ENCODE assay signal across 9 mouse cellular contexts in the genomic region with DNA sequence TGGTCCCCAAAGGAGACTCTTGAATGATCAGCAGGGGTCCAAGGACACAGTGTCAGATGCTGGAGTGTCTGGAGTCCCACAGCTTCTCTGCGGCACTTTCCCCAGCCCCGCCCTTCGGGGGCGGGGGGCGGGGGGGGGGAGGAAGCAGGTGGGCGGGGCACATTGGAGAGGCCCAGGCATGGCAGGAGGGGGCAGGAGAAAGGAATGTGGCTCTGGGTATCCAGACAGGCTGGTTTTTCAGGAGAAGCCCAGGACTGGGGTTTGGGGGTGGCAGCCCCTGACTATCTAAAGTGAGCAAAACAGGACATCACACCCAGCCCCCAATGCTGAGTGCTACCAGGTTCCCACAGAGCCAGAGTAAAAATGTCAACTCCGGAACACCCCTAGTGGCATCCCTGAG. TPM values are rescaled to one million over a fixed set of nuclear protein-coding genes. Genes with fewer than 3 reads are reported as not detected.
DNase-seq lines count a peak whose midpoint lies in the region; ATAC-seq and TF ChIP-seq lines count a peak whose summit lies in the region.
"Had no signal": no experiment of that assay in that cellular context is flagged by ENCODE, and none has a peak within 500 bp of the region (broad histone marks: within the 10 kb centered on the region; RNA-seq: fewer than 3 reads in every experiment).

No protein-coding gene starts in this region.

- ATAC-seq in lung, embryonic 16.5 days (ENCODE audit: low read depth), result peak; percentile 77
- ATAC-seq in embryonic facial prominence, embryonic 15.5 days (ENCODE audit: insufficient number of reproducible peaks, low FRiP score, low TSS enrichment, low read depth), result peak; percentile 4; the same call in 1 of the 2 replicates
- ATAC-seq in liver, postnatal 0 days, result no peak

- H3K4me3 ChIP-seq in heart, embryonic 10.5 days, result peak overlapping the region; percentile 36
- H3K4me3 ChIP-seq in heart, adult 2 months, result no peak overlapping the region
- H3K4me3 ChIP-seq in lung, embryonic 16.5 days (ENCODE audit: low read length), result no peak overlapping the region
- H3K4me3 ChIP-seq in lung, adult 2 months (replicated peaks; ENCODE audit: extremely low read depth, low read depth, low read length), result no peak overlapping the region
- no peak overlapping the region for H3K4me3 ChIP-seq in embryonic facial prominence, embryonic 15.5 days (replicated peaks)
- no peak overlapping the region for H3K4me3 ChIP-seq in liver, postnatal 0 days (ENCODE audit: low read depth, low read length)

- 0 out of 2 replicates have a peak, but pooled peaks cover 4% of the 10 kb centered on the region for H3K36me3 ChIP-seq in heart, embryonic 10.5 days
- no peaks in the 10 kb centered on the region for H3K36me3 ChIP-seq in heart, adult 2 months (ENCODE audit: control insufficient read depth, insufficient read depth, low read length)
- H3K36me3 ChIP-seq in lung, embryonic 16.5 days (ENCODE audit: control insufficient read depth, insufficient read depth, low read length), result no peaks in the 10 kb centered on the region
- 0 out of 2 replicates have a peak, but pooled peaks cover 3% of the 10 kb centered on the region for H3K36me3 ChIP-seq in embryonic facial prominence, embryonic 15.5 days
- peaks cover 8% of the 10 kb centered on the region; the same call in 1 of the 2 replicates for H3K36me3 ChIP-seq in liver, postnatal 0 days (replicated peaks; ENCODE audit: insufficient read depth, low read length)

- 7% methylated on average over 6 of the region's 7 CpGs for WGBS in heart, embryonic 10.5 days
- 16% methylated on average over 7 of the region's 7 CpGs for WGBS in heart, adult 2 months
- 6% methylated on average over 7 of the region's 7 CpGs for WGBS in lung, embryonic 16.5 days
- 19% methylated on average over 3 of the region's 7 CpGs for WGBS in lung, adult 2 months
- 12% methylated on average over 7 of the region's 7 CpGs for WGBS in embryonic facial prominence, embryonic 15.5 days
- 14% methylated on average over 5 of the region's 7 CpGs for WGBS in liver, postnatal 0 days (ENCODE audit: insufficient replicate concordance)

- no peaks in the 10 kb centered on the region for H3K9me3 ChIP-seq in heart, embryonic 10.5 days
- H3K9me3 ChIP-seq in lung, embryonic 16.5 days (ENCODE audit: control insufficient read depth, low read length), result no peaks in the 10 kb centered on the region
- H3K9me3 ChIP-seq in embryonic facial prominence, embryonic 15.5 days (replicated peaks), result no peaks in the 10 kb centered on the region
- H3K9me3 ChIP-seq in liver, postnatal 0 days (ENCODE audit: low read length), result no peaks in the 10 kb centered on the region

- TF ChIP-seq POLR2A in heart, adult 2 months (IDR thresholded peaks at IDR 0.05; ENCODE audit: insufficient read depth, low read depth, low read length), result no peak
- TF ChIP-seq POLR2A in lung, adult 2 months (IDR thresholded peaks at IDR 0.05; ENCODE audit: borderline replicate concordance, extremely low read depth, low read depth, low read length), result no peak

- H3K4me2 ChIP-seq in lung, embryonic 16.5 days (ENCODE audit: low read depth, low read length), result peak overlapping the region; percentile 37; the same call in 1 of the 2 replicates
- peak overlapping the region; percentile 19; the same call in 1 of the 2 replicates for H3K4me2 ChIP-seq in embryonic facial prominence, embryonic 15.5 days (replicated peaks)
- peak overlapping the region; percentile 46 for H3K4me2 ChIP-seq in liver, postnatal 0 days (ENCODE audit: low read depth, low read length)

- H3K27ac ChIP-seq in heart, embryonic 10.5 days, result peak overlapping the region; percentile 80
- H3K27ac ChIP-seq in heart, adult 2 months, result no peak overlapping the region
- peak overlapping the region; percentile 89 for H3K27ac ChIP-seq in lung, embryonic 16.5 days (ENCODE audit: low read length)
- peak overlapping the region; percentile 78 for H3K27ac ChIP-seq in embryonic facial prominence, embryonic 15.5 days (replicated peaks)
- peak overlapping the region; percentile 12; the same call in 1 of the 2 replicates for H3K27ac ChIP-seq in liver, postnatal 0 days (ENCODE audit: low read depth)

- H3K27me3 ChIP-seq in heart, embryonic 10.5 days (ENCODE audit: insufficient read depth, poor library complexity, severe bottlenecking), result no peaks in the 10 kb centered on the region
- no peaks in the 10 kb centered on the region for H3K27me3 ChIP-seq in heart, adult 2 months (ENCODE audit: control insufficient read depth, insufficient read depth, low read length)
- no peaks in the 10 kb centered on the region for H3K27me3 ChIP-seq in lung, embryonic 16.5 days (ENCODE audit: control insufficient read depth, insufficient read depth, low read depth, low read length)
- H3K27me3 ChIP-seq in embryonic facial prominence, embryonic 15.5 days, result no peaks in the 10 kb centered on the region
- no peaks in the 10 kb centered on the region for H3K27me3 ChIP-seq in liver, postnatal 0 days (ENCODE audit: insufficient read depth, low read length)

- TF ChIP-seq EP300 in heart, adult 2 months (IDR thresholded peaks at IDR 0.05; ENCODE audit: insufficient read depth, low read depth, low read length), result no peak
- no peak for TF ChIP-seq EP300 in liver, postnatal 0 days (IDR thresholded peaks at IDR 0.05; ENCODE audit: low read depth)

- intact Hi-C loops in heart, adult 2 months (cut with DNase I), result no loop called here

- peaks cover 96% of the 10 kb centered on the region for H3K4me1 ChIP-seq in heart, embryonic 10.5 days
- H3K4me1 ChIP-seq in heart, adult 2 months (ENCODE audit: control insufficient read depth, insufficient read depth, low read length), result peaks cover 35% of the 10 kb centered on the region
- peaks cover 53% of the 10 kb centered on the region for H3K4me1 ChIP-seq in lung, embryonic 16.5 days (replicated peaks; ENCODE audit: control insufficient read depth, insufficient read depth, low read length)
- peaks cover 32% of the 10 kb centered on the region for H3K4me1 ChIP-seq in lung, adult 2 months (ENCODE audit: control insufficient read depth, insufficient read depth, low read length)
- peaks cover 60% of the 10 kb centered on the region for H3K4me1 ChIP-seq in embryonic facial prominence, embryonic 15.5 days
- peaks cover 74% of the 10 kb centered on the region for H3K4me1 ChIP-seq in liver, postnatal 0 days (ENCODE audit: insufficient read depth)

- peak; percentile 90 for DNase-seq in heart, embryonic 10.5 days (ENCODE audit: low spot score)
- DNase-seq in heart, adult 2 months, result no peak
- no peak for DNase-seq in lung, adult 2 months
- DNase-seq in liver, postnatal 0 days, result peak; percentile 65
- no peak for DNase-seq in right cerebral cortex, postnatal 14 days
- DNase-seq in adrenal gland, postnatal 36 days, result no peak
- DNase-seq: cerebellum, adult 9-11 months had no signal

- H3K79me2 ChIP-seq in heart, adult 2 months (replicated peaks; ENCODE audit: control insufficient read depth, insufficient read depth, low read length), result peaks cover 25% of the 10 kb centered on the region

- TF ChIP-seq CTCF in heart, adult 2 months (IDR thresholded peaks at IDR 0.05), result no peak
- TF ChIP-seq CTCF in lung, adult 2 months (IDR thresholded peaks at IDR 0.05; ENCODE audit: insufficient read depth, low read length), result no peak
- TF ChIP-seq CTCF in liver, postnatal 0 days (IDR thresholded peaks at IDR 0.05; ENCODE audit: low read depth), result no peak

- no peak overlapping the region for H3K9ac ChIP-seq in heart, adult 2 months (ENCODE audit: low read depth, low read length)
- H3K9ac ChIP-seq in lung, embryonic 16.5 days (ENCODE audit: low read length), result peak overlapping the region; percentile 31; the same call in 1 of the 2 replicates
- no peak overlapping the region for H3K9ac ChIP-seq in embryonic facial prominence, embryonic 15.5 days
- H3K9ac ChIP-seq in liver, postnatal 0 days (replicated peaks), result no peak overlapping the region

RNA-seq across cellular contexts. Expression of gene Sbno2, which starts 8.1 kb away (rescaled TPM):
- 14.8 and 15.6 TPM in 2 replicates for polyA plus RNA-seq in heart, embryonic 10.5 days (2016; fragmentation: Nextera tagmentation; extraction: Ambion mirVana)
- total RNA-seq in heart, adult 2 months (2021), result 10 to 100 TPM; 10.6 to 11.2 TPM
- polyA plus RNA-seq in heart, adult 2 months (2012; rRNA removed), result 16.9 and 18.0 TPM in 2 replicates
- polyA plus RNA-seq in lung, embryonic 16.5 days (2015; fragmentation: Nextera tagmentation; extraction: Ambion mirVana), result 18.7 and 19.1 TPM in 2 replicates
- 83.7 and 85.8 TPM in 2 replicates for polyA plus RNA-seq in lung, adult 2 months (2012; rRNA removed)
- polyA plus RNA-seq in embryonic facial prominence, embryonic 15.5 days (2015; fragmentation: Nextera tagmentation; extraction: Ambion mirVana), result 19.4 and 19.8 TPM in 2 replicates
- 7.4 and 8.7 TPM in 2 replicates for polyA plus RNA-seq in liver, postnatal 0 days (2015; fragmentation: Nextera tagmentation; extraction: Ambion mirVana)
- total RNA-seq in adrenal gland, postnatal 36 days (2021), result 10 to 100 TPM; 49.3 to 51.3 TPM

RNA-seq across cellular contexts. Expression of gene Stk11, which starts 18.3 kb away (rescaled TPM):
- polyA plus RNA-seq in heart, embryonic 10.5 days (2016; fragmentation: Nextera tagmentation; extraction: Ambion mirVana), result 12.4 and 17.8 TPM in 2 replicates
- 100 to 1,000 TPM; 140 to 161 TPM for total RNA-seq in heart, adult 2 months (2021)
- 127 and 144 TPM in 2 replicates for polyA plus RNA-seq in heart, adult 2 months (2012; rRNA removed)
- polyA plus RNA-seq in lung, embryonic 16.5 days (2015; fragmentation: Nextera tagmentation; extraction: Ambion mirVana), result 18.6 and 23.3 TPM in 2 replicates
- polyA plus RNA-seq in lung, adult 2 months (2012; rRNA removed), result 161 and 168 TPM in 2 replicates
- polyA plus RNA-seq in embryonic facial prominence, embryonic 15.5 days (2015; fragmentation: Nextera tagmentation; extraction: Ambion mirVana), result 21.3 and 27.3 TPM in 2 replicates
- 9.1 and 11.2 TPM in 2 replicates for polyA plus RNA-seq in liver, postnatal 0 days (2015; fragmentation: Nextera tagmentation; extraction: Ambion mirVana)
- 100 to 1,000 TPM; 146 to 149 TPM for total RNA-seq in adrenal gland, postnatal 36 days (2021)

RNA-seq across cellular contexts. Expression of gene Atp5d, which starts 41.2 kb away (rescaled TPM):
- 689 and 872 TPM in 2 replicates for polyA plus RNA-seq in heart, embryonic 10.5 days (2016; fragmentation: Nextera tagmentation; extraction: Ambion mirVana)
- total RNA-seq in heart, adult 2 months (2021), result 1,000 to 10,000 TPM; 1,015 to 1,150 TPM
- polyA plus RNA-seq in heart, adult 2 months (2012; rRNA removed), result 1,139 and 1,938 TPM in 2 replicates
- polyA plus RNA-seq in lung, embryonic 16.5 days (2015; fragmentation: Nextera tagmentation; extraction: Ambion mirVana), result 534 and 552 TPM in 2 replicates
- polyA plus RNA-seq in lung, adult 2 months (2012; rRNA removed), result 709 and 1,054 TPM in 2 replicates
- polyA plus RNA-seq in embryonic facial prominence, embryonic 15.5 days (2015; fragmentation: Nextera tagmentation; extraction: Ambion mirVana), result 516 and 519 TPM in 2 replicates
- 537 and 576 TPM in 2 replicates for polyA plus RNA-seq in liver, postnatal 0 days (2015; fragmentation: Nextera tagmentation; extraction: Ambion mirVana)
- 100 to 1,000 TPM; 561 to 735 TPM for total RNA-seq in adrenal gland, postnatal 36 days (2021)

RNA-seq across cellular contexts. Expression of gene Cbarp, which starts 43.4 kb away (rescaled TPM):
- 2.0 and 4.0 TPM in 2 replicates for polyA plus RNA-seq in heart, embryonic 10.5 days (2016; fragmentation: Nextera tagmentation; extraction: Ambion mirVana)
- 1 to 10 TPM; 3.9 to 4.9 TPM for total RNA-seq in heart, adult 2 months (2021)
- polyA plus RNA-seq in heart, adult 2 months (2012; rRNA removed), result 3.0 and 4.3 TPM in 2 replicates
- polyA plus RNA-seq in lung, embryonic 16.5 days (2015; fragmentation: Nextera tagmentation; extraction: Ambion mirVana), result 3.9 and 5.6 TPM in 2 replicates
- polyA plus RNA-seq in lung, adult 2 months (2012; rRNA removed), result 29.9 and 31.5 TPM in 2 replicates
- 9.3 and 10.9 TPM in 2 replicates for polyA plus RNA-seq in embryonic facial prominence, embryonic 15.5 days (2015; fragmentation: Nextera tagmentation; extraction: Ambion mirVana)
- 0.11 and 0.18 TPM in 2 replicates for polyA plus RNA-seq in liver, postnatal 0 days (2015; fragmentation: Nextera tagmentation; extraction: Ambion mirVana)
- total RNA-seq in adrenal gland, postnatal 36 days (2021), result 100 to 1,000 TPM in 1 of 2 experiments, 10 to 100 TPM in 1; 57.5 to 205 TPM

RNA-seq across cellular contexts. Expression of gene Gpx4, which starts 50.3 kb away (rescaled TPM):
- polyA plus RNA-seq in heart, embryonic 10.5 days (2016; fragmentation: Nextera tagmentation; extraction: Ambion mirVana), result 767 and 797 TPM in 2 replicates
- total RNA-seq in heart, adult 2 months (2021), result 1,000 to 10,000 TPM in 1 of 2 experiments, 100 to 1,000 TPM in 1; 832 to 1,055 TPM
- polyA plus RNA-seq in heart, adult 2 months (2012; rRNA removed), result 860 and 993 TPM in 2 replicates
- 554 and 585 TPM in 2 replicates for polyA plus RNA-seq in lung, embryonic 16.5 days (2015; fragmentation: Nextera tagmentation; extraction: Ambion mirVana)
- 581 and 623 TPM in 2 replicates for polyA plus RNA-seq in lung, adult 2 months (2012; rRNA removed)
- polyA plus RNA-seq in embryonic facial prominence, embryonic 15.5 days (2015; fragmentation: Nextera tagmentation; extraction: Ambion mirVana), result 503 and 528 TPM in 2 replicates
- polyA plus RNA-seq in liver, postnatal 0 days (2015; fragmentation: Nextera tagmentation; extraction: Ambion mirVana), result 537 and 560 TPM in 2 replicates
- 1,000 to 10,000 TPM; 1,198 to 1,301 TPM for total RNA-seq in adrenal gland, postnatal 36 days (2021)

Comparison
In these comparisons a context has a peak if more than half of its experiments do, and no peak if none do; other contexts are left out.
1. DNase-seq: peak in heart, embryonic 10.5 days (single experiment) and liver, postnatal 0 days (single experiment); none in heart, adult 2 months (0 of 2), lung, adult 2 months (single experiment), right cerebral cortex, postnatal 14 days (single experiment) and adrenal gland, postnatal 36 days (0 of 2).
2. Peak in every context shown above with its lines, with median percentiles within 50 percentile points of each other: H3K4me2 ChIP-seq.